In genomic region chr17:5484663-5485062, GRCm38 (mm10) we compare ENCODE assay signal across 21 mouse cellular contexts. TPM values are rescaled to one million over a fixed set of nuclear protein-coding genes. Genes with fewer than 3 reads are reported as not detected.
DNase-seq lines count a peak whose midpoint lies in the region; ATAC-seq and TF ChIP-seq lines count a peak whose summit lies in the region.
"Had no signal": no experiment of that assay in that cellular context is flagged by ENCODE, and none has a peak within 500 bp of the region (broad histone marks: within the 10 kb centered on the region; RNA-seq: fewer than 3 reads in every experiment).

No protein-coding gene starts in this region.

- H3K9me3 ChIP-seq in liver, embryonic 14.5 days (ENCODE audit: control insufficient read depth, low read length) = peaks cover 6% of the 10 kb centered on the region
- H3K9me3 ChIP-seq: forebrain, embryonic 10.5 days; heart, embryonic 15.5 days; hindbrain, embryonic 10.5 days; midbrain, embryonic 10.5 days had no signal

- 49% methylated on average over 1 of the region's 1 CpGs for WGBS in liver, embryonic 14.5 days (ENCODE audit: insufficient replicate concordance)

- DNase-seq in spleen, adult 12 weeks (ENCODE audit: low spot score) = peak; percentile 37
- no peak for DNase-seq in spleen, adult 18-20 months
- DNase-seq in liver, embryonic 14.5 days (ENCODE audit: low read depth in 3 of 3, low spot score in 3 of 3) = peak in 2 of 3 experiments; percentile 62 to 63
- peak; percentile 27 to 62 for DNase-seq in spleen, postnatal 4 days (ENCODE audit: low spot score in 2 of 2)
- no peak for DNase-seq in embryo, embryonic 9.5 days (ENCODE audit: extremely low spot score)
- DNase-seq in lung, postnatal 36 days = no peak
- DNase-seq: adrenal gland, postnatal 10 days; cerebellum, adult 9-11 months; gastrocnemius, adult 2 months; kidney, adult 2 months; kidney, postnatal 10 days; lung, postnatal 10 days; right cerebral cortex, postnatal 4 days; thymus, adult 2 months had no signal

- H3K4me2 ChIP-seq in liver, embryonic 14.5 days (ENCODE audit: low read depth) = peak overlapping the region; percentile 44; the same call in 1 of the 2 replicates
- H3K4me2 ChIP-seq: heart, embryonic 15.5 days had no signal

- H3K9ac ChIP-seq in liver, embryonic 14.5 days (replicated peaks) = no peak overlapping the region
- H3K9ac ChIP-seq: heart, embryonic 15.5 days had no signal

- TF ChIP-seq EP300 in liver, embryonic 14.5 days (IDR thresholded peaks at IDR 0.05; ENCODE audit: low read depth) = peak; percentile 73

- no peak overlapping the region for H3K4me3 ChIP-seq in liver, embryonic 14.5 days (ENCODE audit: insufficient read depth in 1 of 2, low read depth in 2 of 2, low read length in 2 of 2)
- H3K4me3 ChIP-seq: forebrain, embryonic 10.5 days; gastrocnemius, adult 2 months; heart, embryonic 15.5 days; hindbrain, embryonic 10.5 days; midbrain, embryonic 10.5 days had no signal

- 0 out of 2 replicates have a peak, but pooled peaks have one; percentile 1 for TF ChIP-seq CTCF in liver, embryonic 14.5 days (IDR thresholded peaks at IDR 0.05; ENCODE audit: low read depth)

- peak; percentile 99 for ATAC-seq in erythroblast, adult 5-6 weeks (replicated peaks; ENCODE audit: low FRiP score, poor library complexity, severe bottlenecking)
- peak; percentile 96 for ATAC-seq in liver, embryonic 14.5 days (ENCODE audit: insufficient read depth)
- ATAC-seq: activated CD4-positive, CD25-positive, alpha-beta regulatory T cell, adult 4 months; Patski had no signal

- no peaks in the 10 kb centered on the region for H3K27me3 ChIP-seq in liver, embryonic 14.5 days (ENCODE audit: control insufficient read depth, insufficient read depth, low read length)
- H3K27me3 ChIP-seq: Patski had no signal

- peak overlapping the region; percentile 66 for H3K27ac ChIP-seq in liver, embryonic 14.5 days
- H3K27ac ChIP-seq: forebrain, embryonic 10.5 days; gastrocnemius, adult 2 months; heart, embryonic 15.5 days; hindbrain, embryonic 10.5 days; midbrain, embryonic 10.5 days had no signal

- H3K36me3 ChIP-seq in liver, embryonic 14.5 days (replicated peaks; ENCODE audit: control insufficient read depth, insufficient read depth, low read depth) = no peaks in the 10 kb centered on the region
- H3K36me3 ChIP-seq: forebrain, embryonic 10.5 days; heart, embryonic 15.5 days; hindbrain, embryonic 10.5 days; midbrain, embryonic 10.5 days had no signal

- peaks cover 8 to 14% of the 10 kb centered on the region in 2 experiments for H3K4me1 ChIP-seq in liver, embryonic 14.5 days (replicated peaks; ENCODE audit: control insufficient read depth in 2 of 2, insufficient read depth in 2 of 2, low read length in 1 of 2)
- H3K4me1 ChIP-seq: forebrain, embryonic 10.5 days; heart, embryonic 15.5 days; hindbrain, embryonic 10.5 days; midbrain, embryonic 10.5 days had no signal

RNA-seq across cellular contexts. Expression of gene Zdhhc14, which starts 7.7 kb away (rescaled TPM):
- total RNA-seq in erythroblast, adult 5-6 weeks (2015; ENCODE audit: low replicate concordance) = 45.3 and 71.3 TPM in 2 replicates
- total RNA-seq in erythroblast, adult 5-6 weeks (2017; ENCODE audit: low replicate concordance) = 51.8 and 56.7 TPM in 2 replicates
- 2.2 and 2.6 TPM in 2 replicates for polyA plus RNA-seq in liver, embryonic 14.5 days (2012; rRNA removed)
- 4.7 and 5.8 TPM in 2 replicates for polyA plus RNA-seq in liver, embryonic 14.5 days (2014; fragmentation: Nextera tagmentation; extraction: Ambion mirVana)

RNA-seq across cellular contexts. Expression of gene Tmem242, which starts 44.6 kb away (rescaled TPM):
- 3.5 and 6.7 TPM in 2 replicates for total RNA-seq in erythroblast, adult 5-6 weeks (2015; ENCODE audit: low replicate concordance)
- 7.6 and 14.5 TPM in 2 replicates for total RNA-seq in erythroblast, adult 5-6 weeks (2017; ENCODE audit: low replicate concordance)
- 9.7 and 10.5 TPM in 2 replicates for polyA plus RNA-seq in liver, embryonic 14.5 days (2012; rRNA removed)
- polyA plus RNA-seq in liver, embryonic 14.5 days (2014; fragmentation: Nextera tagmentation; extraction: Ambion mirVana) = 42.1 and 42.5 TPM in 2 replicates

Comparison
In these comparisons a context has a peak if more than half of its experiments do, and no peak if none do; other contexts are left out.
1. DNase-seq: peak in spleen, adult 12 weeks (single experiment), liver, embryonic 14.5 days (2 of 3) and spleen, postnatal 4 days (2 of 2); none in spleen, adult 18-20 months (0 of 2), embryo, embryonic 9.5 days (single experiment) and lung, postnatal 36 days (single experiment).